Mouse (Mus musculus) cerebellum, adult 2 months (tissue): ENCODE measurements around the gene Ccl21a.
"Not testable (repeated sequence)": the region's sequence is repeated elsewhere in the genome, so short reads cannot be mapped to it uniquely, and the experiment has no call there.

ENCODE experiments used
- CTCF ChIP-seq: fragments of 200-500 bp; IDR thresholded peaks from 2 replicates; pipeline ENCODE4 v1.5.1; 2011; ENCODE audit warnings: low read depth, mild to moderate bottlenecking, control low read depth, low read length, moderate library complexity, borderline replicate concordance; ENCODE audit not compliant: insufficient read depth
- POLR2A ChIP-seq: fragments of 200-500 bp; IDR thresholded peaks from 2 replicates; pipeline ENCODE4 v1.6.1; 2011; ENCODE audit warnings: low read length, control low read depth, borderline replicate concordance; ENCODE audit not compliant: insufficient read depth

- TF ChIP-seq POLR2A, CTCF: not testable (repeated sequence)
Observed at GRCm38 (mm10) chr4:42735245-42735644, 38.5 kb downstream of the Ccl21a start, which contains the start of gene 4930578G10Rik.
